Mouse (Mus musculus) lung, postnatal 10 days (tissue): ENCODE data around the gene Catsper2.

Experiments
- DNase-seq: peaks from one replicate; pipeline ENCODE4 v3.0.0; 2021

The Catsper2 gene

GRCm38 (mm10) chr2:121413387-121414042 lies at the start of gene Catsper2, which contains the start of gene Pdia3:
Gene Catsper2 (minus strand): TSS chr2:121413792.
Gene Pdia3 (plus strand): TSS chr2:121413775.
- DNase-seq, result peak; percentile 98

GRCm38 (mm10) chr2:121460071-121460470 lies 46.5 kb upstream of the Catsper2 start:
- DNase-seq, result no peak

GRCm38 (mm10) chr2:121456692-121457642 lies 43.4 kb upstream of the Catsper2 start, which contains the start of gene Serinc4:
Gene Serinc4 (minus strand): TSS chr2:121456781.
- peak; percentile 92 for DNase-seq

- no peak for DNase-seq
Observed at GRCm38 (mm10) chr2:121455534-121455933, 41.9 kb upstream of the Catsper2 start.

- no peak for DNase-seq
Observed at GRCm38 (mm10) chr2:121453917-121454316, 40.3 kb upstream of the Catsper2 start.

GRCm38 (mm10) chr2:121452990-121453389 lies 39.4 kb upstream of the Catsper2 start, which contains the start of gene Hypk:
Gene Hypk (plus strand): TSS chr2:121453290.
- DNase-seq, result no peak

- DNase-seq, result no peak
Observed at GRCm38 (mm10) chr2:121452361-121452760, 38.8 kb upstream of the Catsper2 start.

- peak; percentile 55 for DNase-seq
Observed at GRCm38 (mm10) chr2:121450093-121450492, 36.5 kb upstream of the Catsper2 start.

GRCm38 (mm10) chr2:121449545-121450011 lies 36.0 kb upstream of the Catsper2 start:
- DNase-seq, result peak; percentile 45

GRCm38 (mm10) chr2:121448739-121449535 lies 35.3 kb upstream of the Catsper2 start, which contains the start of gene Serf2:
Gene Serf2 (plus strand): TSS chr2:121449195.
- DNase-seq, result peak; percentile 100

- DNase-seq, result peak; percentile 72
Observed at GRCm38 (mm10) chr2:121448136-121448535, 34.5 kb upstream of the Catsper2 start.

GRCm38 (mm10) chr2:121447006-121447405 lies 33.4 kb upstream of the Catsper2 start:
- no peak for DNase-seq

GRCm38 (mm10) chr2:121446506-121446905 lies 32.9 kb upstream of the Catsper2 start:
- no peak for DNase-seq

- DNase-seq, result no peak
Observed at GRCm38 (mm10) chr2:121445117-121445516, 31.5 kb upstream of the Catsper2 start.

- DNase-seq, result no peak
Observed at GRCm38 (mm10) chr2:121444178-121444577, 30.6 kb upstream of the Catsper2 start, which contains the start of gene Ell3. Gene Ell3 (minus strand): TSS chr2:121444278.

- DNase-seq, result no peak
Observed at GRCm38 (mm10) chr2:121443068-121443349, 29.4 kb upstream of the Catsper2 start.

- peak; percentile 71 for DNase-seq
Observed at GRCm38 (mm10) chr2:121442259-121443067, 28.9 kb upstream of the Catsper2 start.

GRCm38 (mm10) chr2:121441800-121442199 lies 28.2 kb upstream of the Catsper2 start:
- DNase-seq, result no peak

- no peak for DNase-seq
Observed at GRCm38 (mm10) chr2:121440834-121441605, 27.4 kb upstream of the Catsper2 start.

- DNase-seq, result no peak
Observed at GRCm38 (mm10) chr2:121439746-121440145, 26.2 kb upstream of the Catsper2 start.

GRCm38 (mm10) chr2:121434854-121435253 lies 21.3 kb upstream of the Catsper2 start:
- no peak for DNase-seq
